Mouse (Mus musculus) myocyte (in vitro differentiated cells): ENCODE data around the gene Ergic1.

Experiments used
- CEBPB ChIP-seq: IDR thresholded peaks from 2 replicates; pipeline ENCODE4 v1.6.1; 2011; ENCODE audit warnings: mild to moderate bottlenecking, moderate library complexity; ENCODE audit not compliant: poor library complexity, insufficient read depth, severe bottlenecking
- MAX ChIP-seq: IDR thresholded peaks from one replicate; pipeline ENCODE4 v1.6.1; 2011; ENCODE audit warnings: low read depth, mild to moderate bottlenecking, control low read depth
- MYOD1 ChIP-seq, 3 experiments: IDR thresholded peaks; one replicate each; pipeline ENCODE4 v1.6.1; 2011; ENCODE audit warnings: control low read depth in 2 of 3, low read depth in 2 of 3, mild to moderate bottlenecking in 2 of 3, moderate library complexity in 1 of 3; ENCODE audit not compliant: insufficient read length in 2 of 3, control insufficient read depth in 1 of 3
- POLR2A ChIP-seq: IDR thresholded peaks from one replicate; pipeline ENCODE4 v1.6.1; 2011; ENCODE audit warnings: low read depth, mild to moderate bottlenecking, control low read depth, moderate library complexity; ENCODE audit not compliant: insufficient read length
- POLR2AphosphoS2 ChIP-seq: IDR thresholded peaks from one replicate; pipeline ENCODE4 v1.6.1; 2011; ENCODE audit warnings: low read depth, control low read depth; ENCODE audit not compliant: insufficient read length
- REST ChIP-seq: IDR thresholded peaks from one replicate; pipeline ENCODE4 v1.6.1; 2011; ENCODE audit warnings: mild to moderate bottlenecking, control low read depth, moderate library complexity; ENCODE audit not compliant: insufficient read depth, insufficient read length
- USF1 ChIP-seq: IDR thresholded peaks from one replicate; pipeline ENCODE4 v1.6.1; 2011; ENCODE audit warnings: low read depth, mild to moderate bottlenecking, control low read depth, moderate library complexity

- TF ChIP-seq USF1 (no peak), POLR2A (no peak), REST (no peak), CEBPB (no peak), MAX (no peak), POLR2AphosphoS2 (no peak), MYOD1 (IDR thresholded peaks at IDR 0.05; ENCODE audit: control insufficient read depth in 1 of 3, insufficient read length in 2 of 3, low read depth in 2 of 3) (no peak)
These were observed 48.5 kb downstream of the Ergic1 start for GRCm38 (mm10) chr17:26609820-26610219.
